ENCODE assay signal across 8 mouse cellular contexts in genomic region chr16:49503897-49504413, GRCm38 (mm10).
DNase-seq lines count a peak whose midpoint lies in the region; ATAC-seq and TF ChIP-seq lines count a peak whose summit lies in the region.

No protein-coding gene starts in this region.

- H3K36me3 ChIP-seq in heart, embryonic 12.5 days = no peaks in the 10 kb centered on the region
- H3K36me3 ChIP-seq in small intestine, adult 2 months (ENCODE audit: control insufficient read depth, insufficient read depth, low read length) = no peaks in the 10 kb centered on the region
- no peaks in the 10 kb centered on the region for H3K36me3 ChIP-seq in neural tube, embryonic 15.5 days

- peak overlapping the region; percentile 31; the same call in 1 of the 2 replicates for H3K4me2 ChIP-seq in heart, embryonic 12.5 days
- no peak overlapping the region for H3K4me2 ChIP-seq in neural tube, embryonic 15.5 days

- peak in 1 of 2 experiments; percentile 7 for DNase-seq in layer of hippocampus, adult 2 months (ENCODE audit: low spot score in 2 of 2)
- no peak for DNase-seq in layer of hippocampus, adult 11-12 months (ENCODE audit: low spot score)
- DNase-seq in ZHBTc4 (ENCODE audit: low read depth, low spot score) = peak; percentile 7
- peak; percentile 50 to 53 for DNase-seq in left cerebral cortex, postnatal 36 days (ENCODE audit: low spot score in 2 of 2)
- no peak for DNase-seq in ovary, postnatal 14 days (ENCODE audit: low spot score)

- H3K27ac ChIP-seq in layer of hippocampus, adult 2 months = peak overlapping the region; percentile 48; the same call in 1 of the 2 replicates
- no peak overlapping the region for H3K27ac ChIP-seq in heart, embryonic 12.5 days (ENCODE audit: poor library complexity, severe bottlenecking)
- H3K27ac ChIP-seq in small intestine, adult 2 months (ENCODE audit: insufficient read depth, low read depth, low read length) = peak overlapping the region; percentile 12
- H3K27ac ChIP-seq in neural tube, embryonic 15.5 days (replicated peaks) = no peak overlapping the region

- no peak for TF ChIP-seq CTCF in layer of hippocampus, adult 2 months (conservative IDR thresholded peaks at IDR 0.05)
- TF ChIP-seq CTCF in small intestine, adult 2 months (IDR thresholded peaks at IDR 0.05; ENCODE audit: extremely low read depth, insufficient read length, insufficient replicate concordance, low read depth, low read length) = no peak

- ATAC-seq in heart, embryonic 12.5 days (ENCODE audit: insufficient number of reproducible peaks, low FRiP score) = no peak
- no peak for ATAC-seq in neural tube, embryonic 15.5 days (ENCODE audit: low FRiP score)

- 59% methylated on average over 14 of the region's 14 CpGs for WGBS in heart, embryonic 12.5 days
- 60% methylated on average over 14 of the region's 14 CpGs for WGBS in small intestine, adult 2 months
- WGBS in neural tube, embryonic 15.5 days = 83% methylated on average over 14 of the region's 14 CpGs

- no peak for TF ChIP-seq POLR2A in small intestine, adult 2 months (IDR thresholded peaks at IDR 0.05; ENCODE audit: low read depth, low read length)

- no peaks in the 10 kb centered on the region for H3K27me3 ChIP-seq in heart, embryonic 12.5 days (replicated peaks)
- H3K27me3 ChIP-seq in small intestine, adult 2 months (ENCODE audit: control insufficient read depth, insufficient read depth, low read length) = no peaks in the 10 kb centered on the region
- H3K27me3 ChIP-seq in neural tube, embryonic 15.5 days (replicated peaks) = no peaks in the 10 kb centered on the region

- H3K4me3 ChIP-seq in layer of hippocampus, adult 2 months = peak overlapping the region; percentile 33; the same call in 1 of the 2 replicates
- no peak overlapping the region for H3K4me3 ChIP-seq in heart, embryonic 12.5 days
- peak overlapping the region; percentile 27 for H3K4me3 ChIP-seq in small intestine, adult 2 months (ENCODE audit: low read depth, low read length)
- H3K4me3 ChIP-seq in neural tube, embryonic 15.5 days (replicated peaks) = no peak overlapping the region

- no peak overlapping the region for H3K9ac ChIP-seq in heart, embryonic 12.5 days
- H3K9ac ChIP-seq in neural tube, embryonic 15.5 days (replicated peaks) = no peak overlapping the region

- intact Hi-C loops in left cerebral cortex, postnatal 36 days (cut with DNase I) = loop anchor here (5.0 to 10.0 kb wide), 3 partner anchors 221 to 541 kb away; no protein-coding TSS in a partner anchor

- no peaks in the 10 kb centered on the region; the same call in 1 of the 2 replicates for H3K4me1 ChIP-seq in heart, embryonic 12.5 days (replicated peaks)
- H3K4me1 ChIP-seq in small intestine, adult 2 months (ENCODE audit: control insufficient read depth, insufficient read depth, insufficient read length, low read length) = peaks cover 1% of the 10 kb centered on the region; the same call in 1 of the 2 replicates
- H3K4me1 ChIP-seq in neural tube, embryonic 15.5 days = no peaks in the 10 kb centered on the region

- H3K9me3 ChIP-seq in heart, embryonic 12.5 days (replicated peaks) = no peaks in the 10 kb centered on the region
- H3K9me3 ChIP-seq in neural tube, embryonic 15.5 days (replicated peaks) = no peaks in the 10 kb centered on the region

Comparison
In these comparisons a context has a peak if more than half of its experiments do, and no peak if none do; other contexts are left out.
1. DNase-seq: peak in ZHBTc4 (single experiment) and left cerebral cortex, postnatal 36 days (2 of 2); none in layer of hippocampus, adult 11-12 months (single experiment) and ovary, postnatal 14 days (single experiment).
2. H3K27ac ChIP-seq: peak in layer of hippocampus, adult 2 months (single experiment) and small intestine, adult 2 months (single experiment); none in heart, embryonic 12.5 days (single experiment) and neural tube, embryonic 15.5 days (single experiment).
3. H3K4me3 ChIP-seq: peak in layer of hippocampus, adult 2 months (single experiment) and small intestine, adult 2 months (single experiment); none in heart, embryonic 12.5 days (single experiment) and neural tube, embryonic 15.5 days (single experiment).